Mouse (Mus musculus): Measurements from ENCODE around the gene Adipoq.

DNA sequence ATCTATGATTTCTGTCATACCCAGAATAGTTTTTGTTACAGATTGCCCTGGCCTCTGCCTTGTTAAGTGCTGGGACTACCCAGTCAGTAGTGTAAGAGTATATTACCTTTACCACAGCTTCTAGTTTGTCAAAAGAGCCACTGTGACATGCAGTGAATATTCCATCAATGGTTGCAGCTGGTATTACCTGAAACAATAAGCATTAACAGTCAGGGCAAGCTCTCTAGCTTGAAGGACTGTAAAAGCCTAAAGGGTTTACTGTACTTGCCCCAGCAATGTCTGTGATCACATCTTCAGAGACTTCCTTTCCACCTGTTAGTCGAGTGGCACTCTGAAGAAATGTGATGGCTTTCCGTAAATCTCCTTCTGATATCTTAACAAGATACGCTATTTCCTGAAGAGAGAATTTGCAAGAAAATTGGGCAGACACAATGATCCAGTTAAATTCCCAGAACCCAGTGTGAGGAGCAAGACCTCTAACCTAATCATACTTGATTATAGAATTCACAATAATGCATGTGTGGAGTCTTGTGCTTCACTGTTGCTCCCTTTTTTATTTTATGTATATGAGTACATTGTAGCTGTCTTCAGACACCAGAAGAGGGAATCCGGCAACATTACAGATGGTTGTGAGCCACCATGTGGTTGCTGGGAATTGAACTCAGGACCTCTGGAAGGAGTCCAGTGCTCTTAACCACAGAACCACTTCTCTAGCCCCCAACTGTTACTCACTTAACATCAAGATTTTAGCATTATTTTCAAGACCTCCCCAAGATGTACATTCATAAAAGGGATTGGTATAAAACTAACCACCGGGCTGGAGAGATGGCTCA lies 31.8 kb upstream of the Adipoq start:
- TF ChIP-seq CTCF (IDR thresholded peaks at IDR 0.05; ENCODE audit: low read depth, low read length) (no peak), POLR2A (IDR thresholded peaks at IDR 0.05; ENCODE audit: extremely low read depth, insufficient read depth, low read length) (no peak)
